Mouse (Mus musculus) lung, embryonic 14.5 days (tissue): Measurements from ENCODE around the gene E130218I03Rik. TPM values are rescaled to one million over a fixed set of nuclear protein-coding genes. Genes with fewer than 3 reads are reported as not detected.

Experiments
- ATAC-seq: fragments of 200-750 bp; cut with Nextera tagmentation; 2 replicates; pipeline ENCODE4 v1.8.0; 2017; ENCODE audit warnings: mild to moderate bottlenecking, moderate TSS enrichment, moderate library complexity; ENCODE audit not compliant: insufficient read depth
- DNase-seq: peaks from one replicate; pipeline ENCODE4 v3.0.0-alpha.2; 2015
- H3K27ac ChIP-seq: fragments of 300-500 bp; sonication (generic); 2 replicates; pipeline ENCODE4 v1.5.1; 2014; ENCODE audit warnings: low read depth, mild to moderate bottlenecking, moderate library complexity
- H3K27me3 ChIP-seq: fragments of 300-500 bp; sonication (generic); 2 replicates; pipeline ENCODE4 v1.6.1; 2014; ENCODE audit warnings: low read length, control low read depth; ENCODE audit not compliant: insufficient read depth
- H3K36me3 ChIP-seq: fragments of 300-500 bp; sonication (generic); 2 replicates; pipeline ENCODE4 v1.6.1; 2014; ENCODE audit warnings: control low read depth; ENCODE audit not compliant: insufficient read depth
- H3K4me1 ChIP-seq: fragments of 300-500 bp; sonication (generic); 2 replicates; pipeline ENCODE4 v1.6.1; 2014; ENCODE audit warnings: antibody characterized with exemption, control low read depth; ENCODE audit not compliant: insufficient read depth
- H3K4me2 ChIP-seq: fragments of 300-500 bp; sonication (generic); 2 replicates; pipeline ENCODE4 v1.6.1; 2014; ENCODE audit warnings: mild to moderate bottlenecking
- H3K4me3 ChIP-seq: fragments of 300-500 bp; sonication (generic); 2 replicates; pipeline ENCODE4 v1.5.1; 2014; ENCODE audit warnings: low read depth, low read length
- H3K9ac ChIP-seq: fragments of 300-500 bp; sonication (generic); 2 replicates; pipeline ENCODE4 v1.6.1; 2014
- H3K9me3 ChIP-seq: fragments of 300-500 bp; sonication (generic); 2 replicates; pipeline ENCODE4 v1.6.1; 2016; ENCODE audit warnings: low read depth, low read length, control low read depth
- CTCF ChIP-seq: IDR thresholded peaks from 2 replicates; pipeline ENCODE4 v1.5.1; 2016; ENCODE audit warnings: antibody characterized with exemption, low read depth
- WGBS: fragments of 180-500 bp; shearing (Covaris S2); extraction: QIAGEN DNeasy Blood & Tissue Kit; methylation state at CpG from one replicate; pipeline ENCODE4 v1.1.7; 2014; 5-methylcytosine and 5-hydroxymethylcytosine counted together
- polyA plus RNA-seq: library from polyadenylated mRNA; unstranded; fragments of >200 nt; fragmentation: Nextera tagmentation; extraction: Ambion mirVana; gene quantifications from 2 replicates; pipeline ENCODE4 v1.2.1, GENCODE M21; 2014

The E130218I03Rik gene
- polyA plus RNA-seq, 1 experiment from 2014 or later = 0.29 TPM

DNA sequence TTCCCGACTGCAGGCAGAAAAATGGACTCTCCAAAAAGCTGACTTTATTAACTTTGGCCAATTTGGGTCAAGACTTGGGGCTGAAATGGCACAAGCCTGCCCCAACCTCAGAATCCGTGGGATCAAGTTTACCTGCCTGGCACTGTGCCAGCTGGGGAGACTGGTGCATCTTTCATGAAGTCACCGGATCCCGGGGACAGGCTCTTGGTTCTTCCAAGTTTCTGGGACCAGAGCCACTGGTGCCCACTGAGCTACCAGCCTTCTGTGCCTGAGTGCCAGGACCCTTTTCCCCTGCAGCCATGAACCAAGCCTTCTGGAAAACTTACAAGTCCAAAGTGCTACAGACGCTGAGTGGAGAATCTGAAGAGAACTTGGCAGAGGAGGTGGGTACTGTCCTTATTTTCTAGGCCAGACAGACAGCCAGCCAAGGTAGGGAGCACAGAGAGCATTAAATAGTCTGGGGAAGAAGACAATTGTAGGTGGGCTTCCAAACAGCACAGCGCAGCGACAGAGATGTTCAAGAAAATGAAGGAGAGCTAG, 3.3 kb downstream of the E130218I03Rik start, which contains the start of gene Gm30191:
Gene Gm30191, plus strand, starts transcription at position 217 of the 540 bp plus-strand sequence.
- Histone ChIP-seq H3K27me3 (peaks cover 42% of the 10 kb centered on the region), H3K4me1 (peaks cover 14% of the 10 kb centered on the region), H3K9ac (0 out of 2 replicates have a peak within 1 kb of the TSS, but pooled peaks have one; percentile 1), H3K36me3 (no peaks in the 10 kb centered on the region), H3K4me2 (peak within 1 kb of the TSS; percentile 93), H3K4me3 (peak within 1 kb of the TSS; percentile 84), H3K9me3 (no peaks in the 10 kb centered on the region), H3K27ac (no peak within 1 kb of the TSS)
- DNase-seq = no peak
- no peak for ATAC-seq
- no peak for TF ChIP-seq CTCF
- WGBS = 70% methylated on average over 7 of the region's 7 CpGs

DNA sequence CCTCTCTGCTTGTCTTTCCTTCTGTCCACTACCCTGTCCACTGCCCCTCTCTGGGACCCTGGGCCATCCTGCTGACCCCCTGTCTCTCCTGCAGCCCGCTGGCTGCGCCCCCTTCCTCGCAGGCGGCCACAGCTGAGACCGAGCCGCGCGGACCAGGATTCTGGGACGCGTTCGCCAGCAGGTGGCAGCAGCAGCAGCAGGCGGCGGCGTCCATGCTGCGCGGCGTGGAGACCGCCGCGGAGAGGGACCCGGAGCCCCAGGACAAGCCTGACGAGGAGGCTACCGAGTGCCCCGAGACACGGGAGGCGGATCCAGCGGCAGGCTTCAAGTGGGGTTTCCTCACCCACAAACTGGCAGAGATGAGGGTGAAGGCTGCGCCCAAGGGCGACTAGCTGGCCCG, 6.2 kb downstream of the E130218I03Rik start:
- WGBS = under 1% methylated on average over 30 of the region's 30 CpGs

DNA sequence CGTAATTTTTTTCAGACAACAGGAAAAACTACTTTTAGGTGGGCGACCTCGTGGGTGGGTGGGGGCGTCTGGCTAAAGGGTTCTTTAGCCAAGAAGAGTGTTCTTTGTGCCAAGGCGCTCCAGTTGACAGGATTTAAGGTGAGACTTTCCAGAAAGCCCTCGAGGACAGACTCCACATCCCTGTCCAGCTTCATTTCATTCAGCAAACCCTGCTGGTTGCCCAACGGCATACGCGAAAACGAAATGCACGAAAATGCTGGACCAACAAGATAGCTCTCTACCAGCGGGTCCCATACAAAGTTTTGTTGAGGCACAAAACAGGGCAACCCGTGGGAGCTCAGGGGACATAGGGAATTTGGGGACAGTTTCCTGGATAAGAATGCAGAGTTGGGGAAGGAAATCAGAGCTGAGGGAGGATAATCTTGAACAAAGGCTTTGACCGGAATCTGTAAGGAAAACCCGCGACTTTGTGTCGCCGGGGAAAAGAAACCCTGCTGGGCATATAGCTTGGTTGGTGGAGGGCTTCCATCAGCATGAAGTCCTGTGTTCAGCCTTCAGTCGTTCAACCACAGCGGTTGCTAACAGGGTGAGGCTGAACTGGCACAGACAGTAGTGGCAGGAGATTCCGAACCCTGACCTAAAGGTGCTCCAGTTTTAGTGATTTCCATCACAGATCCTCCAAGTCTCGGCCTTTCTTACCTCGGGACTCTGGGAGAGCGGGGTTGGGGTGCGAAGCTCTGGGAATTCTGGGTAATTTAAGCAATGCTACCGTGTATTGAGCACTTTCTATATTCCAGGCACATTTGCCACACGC, 6.9 kb downstream of the E130218I03Rik start:
- DNase-seq (peak; percentile 52), ATAC-seq (no peak)
- Histone ChIP-seq H3K36me3 (no peaks in the 10 kb centered on the region), H3K27ac (no peak overlapping the region), H3K4me3 (peak overlapping the region; percentile 48), H3K4me2 (peak overlapping the region; percentile 94), H3K27me3 (peaks cover 63% of the 10 kb centered on the region), H3K9me3 (no peaks in the 10 kb centered on the region), H3K9ac (peak overlapping the region; percentile 63; the same call in 1 of the 2 replicates), H3K4me1 (peaks cover 7% of the 10 kb centered on the region)
- 15% methylated on average over 27 of the region's 27 CpGs for WGBS
- TF ChIP-seq CTCF = no peak

More for the DNA sequence above, 6.2 kb downstream of the E130218I03Rik start:
- Histone ChIP-seq H3K9me3 (no peaks in the 10 kb centered on the region), H3K27me3 (peaks cover 63% of the 10 kb centered on the region), H3K36me3 (no peaks in the 10 kb centered on the region), H3K4me3 (peak overlapping the region; percentile 48), H3K4me1 (peaks cover 10% of the 10 kb centered on the region), H3K27ac (no peak overlapping the region), H3K4me2 (peak overlapping the region; percentile 94), H3K9ac (peak overlapping the region; percentile 17)
- TF ChIP-seq CTCF = peak; percentile 83
- peak; percentile 89 for DNase-seq
- peak; percentile 40 for ATAC-seq

DNA sequence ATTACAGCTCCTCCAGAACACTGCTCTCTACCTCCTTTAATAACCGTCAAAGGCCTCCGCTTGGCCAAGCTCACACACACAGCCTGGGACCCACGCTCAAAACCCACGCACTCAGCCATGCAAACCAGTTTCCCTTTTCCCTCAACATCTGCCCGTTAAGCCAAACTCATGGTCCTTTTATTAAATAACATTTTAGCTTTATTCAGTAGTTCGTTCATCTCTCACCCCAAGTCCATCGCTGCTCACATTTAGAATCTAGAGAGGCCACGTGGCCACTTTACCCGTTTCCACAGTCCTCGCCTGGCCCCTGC, 7.4 kb downstream of the E130218I03Rik start:
- no peak overlapping the region for H3K27ac ChIP-seq
- H3K4me3 ChIP-seq = peak overlapping the region; percentile 48
- WGBS = 20% methylated on average over 10 of the region's 10 CpGs
- H3K4me2 ChIP-seq = peak overlapping the region; percentile 94
- ATAC-seq (no peak), DNase-seq (no peak)
- H3K27me3 ChIP-seq = peaks cover 63% of the 10 kb centered on the region
- H3K9ac ChIP-seq = peak overlapping the region; percentile 63
- H3K9me3 ChIP-seq = no peaks in the 10 kb centered on the region
- peaks cover 7% of the 10 kb centered on the region for H3K4me1 ChIP-seq
- TF ChIP-seq CTCF = no peak
- no peaks in the 10 kb centered on the region for H3K36me3 ChIP-seq

DNA sequence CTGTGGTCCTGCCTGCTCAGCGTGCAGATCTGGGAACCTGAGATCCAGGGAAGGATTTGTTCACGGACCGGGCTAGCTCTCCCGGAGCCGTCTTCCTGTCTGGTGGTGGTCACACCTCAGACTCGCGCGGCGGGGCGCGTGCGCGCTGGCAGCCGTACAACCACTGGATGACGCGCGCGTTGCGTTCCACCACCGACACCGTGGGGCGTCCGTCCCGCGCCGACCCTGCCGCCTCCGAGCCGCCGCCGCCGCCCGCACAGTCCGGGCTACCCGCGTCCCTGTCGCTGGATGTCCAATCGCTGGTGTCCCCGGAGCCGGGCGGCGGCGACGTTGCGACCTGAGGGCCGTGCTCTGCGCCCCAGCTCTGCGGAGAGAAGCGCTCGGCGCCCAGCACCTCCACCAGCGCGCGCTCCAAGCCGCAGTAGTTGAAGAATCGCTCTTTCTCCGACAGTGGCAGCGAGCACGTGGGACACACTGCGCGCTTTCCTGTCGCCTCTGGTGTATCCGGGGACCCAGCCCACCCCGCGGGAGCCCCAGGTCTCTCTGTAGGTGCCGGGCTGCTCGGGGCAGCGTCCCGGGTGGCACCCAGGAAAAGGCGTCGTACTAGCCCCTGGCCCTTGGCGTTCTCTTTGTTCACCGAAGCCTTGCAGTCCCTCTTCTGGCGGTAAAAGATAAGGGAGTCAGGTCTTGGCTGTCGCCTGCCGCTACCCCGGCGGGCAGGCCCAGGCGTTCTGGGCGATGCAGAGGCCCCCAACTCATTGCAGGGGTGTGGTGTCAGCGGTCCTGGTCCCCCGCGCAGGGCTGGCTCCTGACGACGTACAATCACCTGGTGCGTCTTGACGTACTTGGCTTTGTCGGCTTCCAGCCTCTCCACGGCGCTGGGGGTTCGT, 8.0 kb downstream of the E130218I03Rik start:
- H3K4me1 ChIP-seq = peaks cover 7% of the 10 kb centered on the region
- peaks cover 63% of the 10 kb centered on the region for H3K27me3 ChIP-seq
- H3K4me3 ChIP-seq = peak overlapping the region; percentile 48
- no peaks in the 10 kb centered on the region for H3K9me3 ChIP-seq
- 1% methylated on average over 91 of the region's 91 CpGs for WGBS
- DNase-seq (peak; percentile 67), ATAC-seq (peak; percentile 25; the same call in 1 of the 2 replicates)
- H3K4me2 ChIP-seq = peak overlapping the region; percentile 94
- no peaks in the 10 kb centered on the region for H3K36me3 ChIP-seq
- TF ChIP-seq CTCF = no peak
- no peak overlapping the region for H3K27ac ChIP-seq
- H3K9ac ChIP-seq = peak overlapping the region; percentile 63

DNA sequence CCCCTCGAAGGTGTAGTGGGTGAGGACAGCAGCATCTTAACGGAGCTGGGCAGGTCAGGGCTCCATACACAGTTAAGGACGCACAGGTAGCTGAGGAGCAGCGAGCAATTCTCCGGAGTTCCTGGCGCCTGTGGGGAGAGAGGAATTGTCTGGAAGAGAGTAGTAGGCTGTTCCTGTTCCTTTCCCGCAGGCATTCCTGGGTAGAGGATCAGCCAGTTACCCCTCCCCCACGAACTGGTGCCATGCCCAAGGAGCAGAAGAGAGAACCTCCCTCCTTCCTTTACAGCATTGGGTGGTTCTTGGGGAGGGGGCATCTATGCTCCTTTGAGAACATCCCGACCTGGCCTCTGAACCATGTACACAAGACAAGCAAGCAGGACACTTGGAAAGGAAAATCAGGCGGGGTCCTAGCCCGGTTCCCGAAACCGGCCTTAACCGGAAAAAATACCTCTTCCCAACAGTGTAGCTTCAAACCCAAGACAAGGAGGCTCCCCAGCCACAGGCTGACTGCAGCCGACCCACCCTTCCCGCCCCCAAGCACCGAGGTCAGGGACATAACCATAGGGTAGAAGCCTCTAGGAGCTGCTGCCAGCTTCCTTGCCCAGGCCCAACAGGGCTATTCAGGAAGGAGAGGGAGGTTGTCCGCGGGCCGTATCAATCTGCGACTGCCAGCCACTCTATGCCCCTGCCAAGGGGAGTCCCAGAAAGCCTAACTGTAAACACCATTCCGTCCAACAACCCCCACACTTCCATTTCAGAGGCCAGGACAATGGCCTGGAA, 8.9 kb downstream of the E130218I03Rik start:
- no peak for ATAC-seq
- no peak for TF ChIP-seq CTCF
- peaks cover 11% of the 10 kb centered on the region for H3K4me1 ChIP-seq
- DNase-seq = peak; percentile 36
- H3K4me2 ChIP-seq = peak overlapping the region; percentile 94
- H3K36me3 ChIP-seq = no peaks in the 10 kb centered on the region
- 11% methylated on average over 22 of the region's 22 CpGs for WGBS
- H3K9ac ChIP-seq = peak overlapping the region; percentile 63; the same call in 1 of the 2 replicates
- H3K27me3 ChIP-seq = peaks cover 59% of the 10 kb centered on the region
- no peak overlapping the region for H3K27ac ChIP-seq
- H3K4me3 ChIP-seq = peak overlapping the region; percentile 48
- no peaks in the 10 kb centered on the region for H3K9me3 ChIP-seq
